Mouse (Mus musculus) neural tube, embryonic 12.5 days (tissue): ENCODE results near the gene Etv2. TPM values are rescaled to one million over a fixed set of nuclear protein-coding genes. Genes with fewer than 3 reads are reported as not detected.

Source experiments
- ATAC-seq: fragments of 200-750 bp; cut with Nextera tagmentation; 2 replicates; pipeline ENCODE4 v1.8.0; 2017; ENCODE audit warnings: low read depth, mild to moderate bottlenecking, moderate TSS enrichment, moderate library complexity; ENCODE audit not compliant: low FRiP score
- H3K27ac ChIP-seq: fragments of 300-500 bp; sonication (generic); 2 replicates; pipeline ENCODE4 v1.5.1; 2016
- H3K27me3 ChIP-seq: fragments of 300-500 bp; sonication (generic); replicated peaks from 2 replicates; pipeline ENCODE4 v1.6.1; 2016; ENCODE audit warnings: mild to moderate bottlenecking
- H3K36me3 ChIP-seq: fragments of 300-500 bp; sonication (generic); 2 replicates; pipeline ENCODE4 v1.6.1; 2016; ENCODE audit warnings: mild to moderate bottlenecking
- H3K4me1 ChIP-seq: fragments of 300-500 bp; sonication (generic); 2 replicates; pipeline ENCODE4 v1.6.1; 2016
- H3K4me2 ChIP-seq: fragments of 300-500 bp; sonication (generic); replicated peaks from 2 replicates; pipeline ENCODE4 v1.6.1; 2016; ENCODE audit warnings: mild to moderate bottlenecking
- H3K4me3 ChIP-seq: fragments of 300-500 bp; sonication (generic); 2 replicates; pipeline ENCODE4 v1.5.1; 2016
- H3K9ac ChIP-seq: fragments of 300-500 bp; sonication (generic); 2 replicates; pipeline ENCODE4 v1.6.1; 2016; ENCODE audit warnings: mild to moderate bottlenecking
- H3K9me3 ChIP-seq: fragments of 300-500 bp; sonication (generic); 2 replicates; pipeline ENCODE4 v1.6.1; 2016; ENCODE audit warnings: mild to moderate bottlenecking
- WGBS: fragments of 180-500 bp; shearing (Covaris S2); methylation state at CpG from one replicate; pipeline ENCODE4 v1.1.7; 2016; 5-methylcytosine and 5-hydroxymethylcytosine counted together
- polyA plus RNA-seq: library from polyadenylated mRNA; unstranded; fragments of >200 nt; fragmentation: Nextera tagmentation; extraction: Ambion mirVana; gene quantifications from 2 replicates; pipeline ENCODE4 v1.2.1, GENCODE M21; 2016

Gene Etv2
- polyA plus RNA-seq, 1 experiment from 2014 or later = not detected

DNA sequence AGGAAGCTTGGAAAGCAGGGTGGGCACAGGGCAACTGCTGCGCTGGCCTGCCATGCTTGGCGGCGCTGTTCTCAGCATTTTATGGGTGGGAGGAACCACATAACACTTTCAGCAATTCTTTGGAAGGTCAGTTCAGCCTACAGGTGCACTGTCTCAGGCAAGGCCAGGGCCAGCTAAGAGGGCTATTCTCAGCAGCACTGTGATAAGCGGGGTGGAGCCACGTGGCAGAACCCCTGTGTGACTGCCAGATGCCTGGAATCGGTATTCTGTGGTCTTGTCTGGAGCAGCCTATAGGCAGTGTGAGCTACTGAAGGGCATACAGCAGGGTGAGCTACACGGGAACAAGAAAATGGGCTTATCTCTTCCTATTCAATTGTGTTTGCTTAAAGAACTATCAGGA lies 25.6 kb downstream of the Etv2 start:
- no peaks in the 10 kb centered on the region for H3K9me3 ChIP-seq
- H3K4me1 ChIP-seq = peaks cover 6% of the 10 kb centered on the region; the same call in 1 of the 2 replicates
- no peak for ATAC-seq
- H3K27ac ChIP-seq = no peak overlapping the region
- H3K36me3 ChIP-seq = peaks cover 2% of the 10 kb centered on the region; the same call in 1 of the 2 replicates
- no peak overlapping the region for H3K9ac ChIP-seq
- H3K27me3 ChIP-seq = no peaks in the 10 kb centered on the region
- H3K4me2 ChIP-seq = no peak overlapping the region
- H3K4me3 ChIP-seq = no peak overlapping the region
- 63% methylated on average over 7 of the region's 7 CpGs for WGBS

GRCm38 (mm10) chr7:30608476-30608875 lies 27.2 kb downstream of the Etv2 start:
- Histone ChIP-seq H3K4me1 (peaks cover 6% of the 10 kb centered on the region; the same call in 1 of the 2 replicates), H3K9ac (no peak overlapping the region), H3K36me3 (no peaks in the 10 kb centered on the region), H3K4me2 (no peak overlapping the region), H3K27ac (no peak overlapping the region), H3K4me3 (no peak overlapping the region), H3K9me3 (no peaks in the 10 kb centered on the region), H3K27me3 (no peaks in the 10 kb centered on the region)
- ATAC-seq = no peak
- WGBS = 61% methylated on average over 14 of the region's 16 CpGs

GRCm38 (mm10) chr7:30607706-30608309 lies 27.8 kb downstream of the Etv2 start:
- H3K4me1 ChIP-seq = peaks cover 5% of the 10 kb centered on the region; the same call in 1 of the 2 replicates
- no peaks in the 10 kb centered on the region for H3K27me3 ChIP-seq
- H3K4me3 ChIP-seq = no peak overlapping the region
- H3K4me2 ChIP-seq = no peak overlapping the region
- no peak for ATAC-seq
- H3K36me3 ChIP-seq = no peaks in the 10 kb centered on the region
- WGBS = 35% methylated on average over 8 of the region's 8 CpGs
- H3K9ac ChIP-seq = no peak overlapping the region
- no peak overlapping the region for H3K27ac ChIP-seq
- no peaks in the 10 kb centered on the region for H3K9me3 ChIP-seq

DNA sequence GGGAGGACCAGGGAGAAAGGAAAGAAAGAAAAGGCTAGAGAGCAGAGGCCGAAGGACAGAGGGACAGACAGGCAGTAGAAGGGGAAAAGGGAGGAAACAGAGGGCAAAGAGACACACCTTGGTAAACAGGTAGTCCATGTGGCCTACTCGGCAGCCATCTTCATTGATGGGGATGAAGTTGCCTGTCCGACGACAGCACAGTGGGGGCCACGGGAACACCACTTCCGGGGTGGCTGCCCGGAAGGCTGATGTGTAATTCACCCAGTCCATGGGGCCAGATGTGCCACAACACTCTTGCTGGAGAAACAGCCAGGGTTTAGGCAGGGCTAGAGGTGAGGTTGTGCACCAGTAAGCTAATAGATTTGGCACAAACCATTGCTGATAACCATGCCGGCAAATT lies 30.7 kb downstream of the Etv2 start:
- 86% methylated on average over 8 of the region's 8 CpGs for WGBS
- H3K36me3 ChIP-seq = no peaks in the 10 kb centered on the region
- no peaks in the 10 kb centered on the region for H3K27me3 ChIP-seq
- no peak overlapping the region for H3K4me2 ChIP-seq
- ATAC-seq = no peak
- no peaks in the 10 kb centered on the region for H3K9me3 ChIP-seq
- peaks cover 6% of the 10 kb centered on the region; the same call in 1 of the 2 replicates for H3K4me1 ChIP-seq
- H3K4me3 ChIP-seq = no peak overlapping the region
- H3K9ac ChIP-seq = no peak overlapping the region
- no peak overlapping the region for H3K27ac ChIP-seq

- Histone ChIP-seq H3K9ac (no peak overlapping the region), H3K36me3 (no peaks in the 10 kb centered on the region), H3K9me3 (no peaks in the 10 kb centered on the region), H3K4me1 (peaks cover 6% of the 10 kb centered on the region; the same call in 1 of the 2 replicates), H3K4me2 (no peak overlapping the region), H3K27me3 (no peaks in the 10 kb centered on the region), H3K4me3 (no peak overlapping the region), H3K27ac (no peak overlapping the region)
- no peak for ATAC-seq
- WGBS = 72% methylated on average over 8 of the region's 8 CpGs
Observed at GRCm38 (mm10) chr7:30604424-30604823, 31.2 kb downstream of the Etv2 start.

- peaks cover 6% of the 10 kb centered on the region; the same call in 1 of the 2 replicates for H3K4me1 ChIP-seq
- ATAC-seq = no peak
- no peak overlapping the region for H3K27ac ChIP-seq
- no peak overlapping the region for H3K4me3 ChIP-seq
- no peak overlapping the region for H3K9ac ChIP-seq
- H3K4me2 ChIP-seq = no peak overlapping the region
- H3K9me3 ChIP-seq = no peaks in the 10 kb centered on the region
- H3K27me3 ChIP-seq = no peaks in the 10 kb centered on the region
- H3K36me3 ChIP-seq = no peaks in the 10 kb centered on the region
- WGBS = 72% methylated on average over 3 of the region's 3 CpGs
Observed at GRCm38 (mm10) chr7:30602583-30602982, 33.1 kb downstream of the Etv2 start.

GRCm38 (mm10) chr7:30600651-30601050 lies 35.0 kb downstream of the Etv2 start:
- peak; percentile 10; the same call in 1 of the 2 replicates for ATAC-seq
- no peak overlapping the region for H3K9ac ChIP-seq
- WGBS = 77% methylated on average over 7 of the region's 7 CpGs
- H3K4me3 ChIP-seq = no peak overlapping the region
- H3K27ac ChIP-seq = no peak overlapping the region
- no peaks in the 10 kb centered on the region for H3K9me3 ChIP-seq
- peak overlapping the region; percentile 45; the same call in 1 of the 2 replicates for H3K4me2 ChIP-seq
- H3K27me3 ChIP-seq = no peaks in the 10 kb centered on the region
- H3K4me1 ChIP-seq = peaks cover 6% of the 10 kb centered on the region; the same call in 1 of the 2 replicates
- no peaks in the 10 kb centered on the region for H3K36me3 ChIP-seq

DNA sequence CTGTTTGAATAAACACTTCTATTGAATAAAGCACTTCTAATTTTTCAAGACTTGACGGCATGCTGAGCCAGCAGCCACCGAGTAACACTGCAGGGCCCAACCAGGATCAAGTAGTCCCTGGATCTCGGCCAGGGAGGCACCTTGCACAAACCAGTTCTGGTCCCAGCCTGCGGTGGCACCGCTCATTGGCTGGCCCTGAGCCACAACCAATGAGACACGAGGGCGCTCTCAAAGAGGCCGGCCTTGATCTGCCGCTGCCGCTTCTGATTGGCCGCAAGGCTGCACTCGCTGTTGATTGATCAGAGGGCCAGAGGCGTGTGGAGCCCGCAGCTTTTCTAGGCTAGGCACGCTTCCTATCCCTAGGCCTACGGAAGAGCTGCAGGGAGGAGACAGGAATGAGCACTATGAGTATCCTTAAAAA lies 35.7 kb downstream of the Etv2 start:
- Histone ChIP-seq H3K27me3 (no peaks in the 10 kb centered on the region), H3K36me3 (no peaks in the 10 kb centered on the region), H3K9me3 (no peaks in the 10 kb centered on the region), H3K4me1 (peaks cover 6% of the 10 kb centered on the region; the same call in 1 of the 2 replicates), H3K9ac (no peak overlapping the region), H3K4me3 (0 out of 2 replicates have a peak overlapping the region, but pooled peaks have one; percentile 2), H3K4me2 (peak overlapping the region; percentile 45), H3K27ac (no peak overlapping the region)
- WGBS = under 1% methylated on average over 16 of the region's 16 CpGs
- peak; percentile 98 for ATAC-seq

DNA sequence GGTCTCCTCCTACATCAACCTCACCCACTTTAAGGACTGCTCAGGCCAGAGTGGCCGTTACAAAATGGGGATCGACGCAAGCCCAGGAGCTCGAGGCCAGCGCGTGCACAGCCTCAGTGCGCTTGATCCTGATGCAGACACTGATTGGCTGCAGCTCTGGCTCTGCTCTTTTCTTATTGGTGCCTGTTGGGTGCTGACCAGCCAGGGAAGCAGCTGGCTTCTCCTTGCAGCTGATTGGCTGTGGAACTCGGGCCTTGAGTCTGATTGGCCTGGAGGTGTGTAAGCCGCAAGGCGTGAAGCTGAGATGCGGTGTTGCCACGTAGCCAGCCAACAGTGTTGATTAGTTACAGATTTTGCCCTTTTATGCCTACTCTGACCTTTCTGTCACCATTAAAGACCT lies 36.9 kb downstream of the Etv2 start, which contains the start of gene Zbtb32:
Gene Zbtb32, minus strand, starts transcription at position 124 of the 400 bp plus-strand sequence.
- 96% methylated on average over 12 of the region's 12 CpGs for WGBS
- Histone ChIP-seq H3K9me3 (no peaks in the 10 kb centered on the region), H3K4me3 (0 out of 2 replicates have a peak within 1 kb of the TSS, but pooled peaks have one; percentile 2), H3K4me2 (peak within 1 kb of the TSS; percentile 45), H3K9ac (no peak within 1 kb of the TSS), H3K27ac (no peak within 1 kb of the TSS), H3K36me3 (no peaks in the 10 kb centered on the region), H3K4me1 (peaks cover 6% of the 10 kb centered on the region; the same call in 1 of the 2 replicates), H3K27me3 (no peaks in the 10 kb centered on the region)
- ATAC-seq = no peak

GRCm38 (mm10) chr7:30596811-30597210 lies 38.8 kb downstream of the Etv2 start:
- no peak overlapping the region for H3K4me2 ChIP-seq
- H3K9ac ChIP-seq = no peak overlapping the region
- no peak overlapping the region for H3K27ac ChIP-seq
- H3K36me3 ChIP-seq = no peaks in the 10 kb centered on the region
- ATAC-seq = no peak
- H3K4me3 ChIP-seq = no peak overlapping the region
- no peaks in the 10 kb centered on the region for H3K9me3 ChIP-seq
- WGBS = 82% methylated on average over 5 of the region's 5 CpGs
- no peaks in the 10 kb centered on the region for H3K27me3 ChIP-seq
- peaks cover 6% of the 10 kb centered on the region; the same call in 1 of the 2 replicates for H3K4me1 ChIP-seq

DNA sequence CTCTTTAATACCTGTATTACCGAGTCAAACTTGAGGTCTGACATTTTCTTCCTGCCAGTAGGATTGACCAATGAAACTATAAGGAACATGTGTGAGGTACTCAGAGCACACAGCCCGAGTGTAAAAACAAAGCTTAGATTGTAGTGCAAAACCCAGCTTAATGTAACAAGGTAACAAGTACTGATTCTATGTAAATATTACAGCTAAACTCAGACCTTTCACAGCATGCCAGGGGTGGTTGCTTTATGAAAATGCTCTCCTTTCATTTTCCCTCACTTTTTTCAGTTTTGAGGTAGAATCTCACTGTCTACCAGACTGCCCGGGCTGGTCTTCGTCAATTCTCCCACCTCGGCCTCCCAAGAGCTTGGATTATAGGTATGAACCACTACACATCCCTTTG lies 39.6 kb downstream of the Etv2 start:
- H3K27ac ChIP-seq = no peak overlapping the region
- no peaks in the 10 kb centered on the region for H3K9me3 ChIP-seq
- no peak overlapping the region for H3K4me2 ChIP-seq
- no peak overlapping the region for H3K9ac ChIP-seq
- no peaks in the 10 kb centered on the region for H3K36me3 ChIP-seq
- ATAC-seq = no peak
- WGBS = 79% methylated on average over 5 of the region's 5 CpGs
- H3K4me3 ChIP-seq = no peak overlapping the region
- no peaks in the 10 kb centered on the region for H3K27me3 ChIP-seq
- peaks cover 6% of the 10 kb centered on the region; the same call in 1 of the 2 replicates for H3K4me1 ChIP-seq

GRCm38 (mm10) chr7:30594510-30595024 lies 41.1 kb downstream of the Etv2 start:
- Histone ChIP-seq H3K4me2 (no peak overlapping the region), H3K4me3 (no peak overlapping the region), H3K27ac (no peak overlapping the region), H3K27me3 (no peaks in the 10 kb centered on the region), H3K4me1 (peaks cover 6% of the 10 kb centered on the region), H3K9me3 (no peaks in the 10 kb centered on the region), H3K9ac (no peak overlapping the region), H3K36me3 (no peaks in the 10 kb centered on the region)
- no peak for ATAC-seq
- 68% methylated on average over 4 of the region's 4 CpGs for WGBS
